ENCODE assay signal across 8 mouse cellular contexts in the genomic region with DNA sequence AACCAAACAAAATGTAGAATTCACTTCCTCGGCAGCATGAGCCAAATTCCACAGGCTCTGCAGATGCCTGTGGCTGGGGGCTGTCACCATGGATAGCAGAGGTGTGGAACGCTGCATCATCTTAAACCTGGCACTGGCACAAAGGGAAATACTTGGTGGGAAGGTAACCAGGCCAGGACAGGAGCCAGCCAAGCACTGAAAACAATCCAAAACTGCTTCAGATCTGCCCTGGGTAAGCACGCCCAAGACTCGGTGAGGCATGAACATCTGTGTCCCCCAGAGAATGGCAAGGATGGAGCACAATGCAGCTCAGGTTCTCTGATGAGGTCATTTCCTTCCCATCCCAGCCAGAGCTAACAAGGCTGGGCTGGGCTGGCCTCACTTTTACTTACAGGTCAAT. TPM values are rescaled to one million over a fixed set of nuclear protein-coding genes. Genes with fewer than 3 reads are reported as not detected.
DNase-seq lines count a peak whose midpoint lies in the region; ATAC-seq and TF ChIP-seq lines count a peak whose summit lies in the region.

No protein-coding gene starts in this region.

- no peak for ATAC-seq in forebrain, postnatal 0 days
- ATAC-seq in CD4-positive, CD25-positive, alpha-beta regulatory T cell, adult 4 months = no peak
- no peak for ATAC-seq in monocyte, adult 5-6 weeks (replicated peaks; ENCODE audit: insufficient number of reproducible peaks, low FRiP score, low TSS enrichment, poor library complexity, severe bottlenecking)

- H3K9ac ChIP-seq in forebrain, postnatal 0 days = no peak overlapping the region

- no peak for TF ChIP-seq POLR2A in bone marrow, adult 2 months (IDR thresholded peaks at IDR 0.05; ENCODE audit: borderline replicate concordance, control insufficient read depth, low read depth, low read length)

- H3K9me3 ChIP-seq in forebrain, embryonic 10.5 days = no peaks in the 10 kb centered on the region
- no peaks in the 10 kb centered on the region for H3K9me3 ChIP-seq in forebrain, postnatal 0 days (ENCODE audit: low read length)

- no peaks in the 10 kb centered on the region for H3K36me3 ChIP-seq in forebrain, embryonic 10.5 days (replicated peaks)
- H3K36me3 ChIP-seq in forebrain, postnatal 0 days (ENCODE audit: insufficient read depth) = no peaks in the 10 kb centered on the region

- WGBS in forebrain, embryonic 10.5 days = 66% methylated on average over 4 of the region's 4 CpGs
- WGBS in forebrain, postnatal 0 days = 26% methylated on average over 4 of the region's 4 CpGs
- 65% methylated on average over 4 of the region's 4 CpGs for WGBS in bone marrow, adult 2 months

- no peak overlapping the region for H3K4me2 ChIP-seq in forebrain, postnatal 0 days (ENCODE audit: low read depth)

- peak overlapping the region; percentile 35; the same call in 1 of the 2 replicates for H3K27ac ChIP-seq in forebrain, embryonic 10.5 days
- H3K27ac ChIP-seq in forebrain, postnatal 0 days (ENCODE audit: low read depth, low read length) = no peak overlapping the region
- peak overlapping the region; percentile 77 for H3K27ac ChIP-seq in bone marrow, adult 2 months (ENCODE audit: control insufficient read depth, insufficient read depth, low read depth, low read length, poor library complexity)

- no peak for DNase-seq in forebrain, embryonic 10.5 days (ENCODE audit: extremely low spot score, low spot score)
- DNase-seq in forebrain, postnatal 0 days = no peak
- DNase-seq in heart, adult 8-10 months (ENCODE audit: low spot score) = peak; percentile 72
- DNase-seq in kidney, adult 9 months = peak; percentile 49
- DNase-seq in retina, embryonic 14.5 days (ENCODE audit: low spot score) = peak; percentile 32

- H3K4me3 ChIP-seq in forebrain, embryonic 10.5 days = no peak overlapping the region
- no peak overlapping the region for H3K4me3 ChIP-seq in forebrain, postnatal 0 days (ENCODE audit: low read depth, low read length)
- no peak overlapping the region for H3K4me3 ChIP-seq in bone marrow, adult 2 months (replicated peaks; ENCODE audit: control insufficient read depth, low read depth, low read length)

- no peaks in the 10 kb centered on the region for H3K27me3 ChIP-seq in forebrain, embryonic 10.5 days (ENCODE audit: poor library complexity, severe bottlenecking)
- no peaks in the 10 kb centered on the region for H3K27me3 ChIP-seq in forebrain, postnatal 0 days (ENCODE audit: insufficient read depth, low read length)

- peaks cover 18% of the 10 kb centered on the region for H3K4me1 ChIP-seq in forebrain, embryonic 10.5 days
- no peaks in the 10 kb centered on the region for H3K4me1 ChIP-seq in forebrain, postnatal 0 days (ENCODE audit: insufficient read depth)
- peaks cover 1% of the 10 kb centered on the region; the same call in 1 of the 2 replicates for H3K4me1 ChIP-seq in bone marrow, adult 2 months (ENCODE audit: control insufficient read depth, insufficient read depth, low read length)

- no peak for TF ChIP-seq CTCF in forebrain, postnatal 0 days (IDR thresholded peaks at IDR 0.05; ENCODE audit: low read depth)
- TF ChIP-seq CTCF in bone marrow, adult 2 months (IDR thresholded peaks at IDR 0.05; ENCODE audit: control insufficient read depth, insufficient read depth, low read length) = no peak

RNA-seq across cellular contexts. Expression of gene Tgfbr2, which starts 43.6 kb away (rescaled TPM):
- polyA plus RNA-seq in forebrain, embryonic 10.5 days (2016; fragmentation: Nextera tagmentation; extraction: Ambion mirVana) = 5.2 and 5.5 TPM in 2 replicates
- total RNA-seq in forebrain, postnatal 0 days (2014; rRNA removed) = 13.9 and 20.8 TPM in 2 replicates
- 6.3 and 6.5 TPM in 2 replicates for polyA plus RNA-seq in forebrain, postnatal 0 days (2015; fragmentation: Nextera tagmentation; extraction: Ambion mirVana)
- polyA plus RNA-seq in bone marrow, adult 2 months (2011; ENCODE audit: insufficient read depth, insufficient read length, low replicate concordance, missing spikeins) = 3.5 and 4.7 TPM in 2 replicates
- total RNA-seq in heart, adult 8-10 months (2022) = 10 to 100 TPM; 33.5 to 39.3 (median 35.0) TPM
- 10 to 100 TPM; 24.3 to 26.3 TPM for polyA plus RNA-seq in CD4-positive, CD25-positive, alpha-beta regulatory T cell, adult 4 months (2017; shearing (Covaris generic))
- 87.0 to 88.7 TPM (median 88.0 TPM) in 3 replicates for total RNA-seq in monocyte, adult 5-6 weeks (2017)

Comparison
In these comparisons a context has a peak if more than half of its experiments do, and no peak if none do; other contexts are left out.
1. DNase-seq: peak in heart, adult 8-10 months (single experiment), kidney, adult 9 months (single experiment) and retina, embryonic 14.5 days (single experiment); none in forebrain, embryonic 10.5 days (single experiment) and forebrain, postnatal 0 days (single experiment).